Mouse (Mus musculus) kidney, embryonic 14.5 days (tissue): ENCODE results near the gene Gorasp1. TPM values are rescaled to one million over a fixed set of nuclear protein-coding genes. Genes with fewer than 3 reads are reported as not detected.

ENCODE experiments used
- ATAC-seq: fragments of 200-750 bp; cut with Nextera tagmentation; 2 replicates; pipeline ENCODE4 v1.8.0; 2017; ENCODE audit warnings: moderate number of reproducible peaks, mild to moderate bottlenecking, moderate TSS enrichment, moderate library complexity; ENCODE audit not compliant: low FRiP score, low TSS enrichment
- H3K27ac ChIP-seq: fragments of 300-500 bp; sonication (generic); 2 replicates; pipeline ENCODE4 v1.5.1; 2014; ENCODE audit warnings: low read depth, mild to moderate bottlenecking, low read length, moderate library complexity, mixed read lengths
- H3K27me3 ChIP-seq: fragments of 300-500 bp; sonication (generic); 2 replicates; pipeline ENCODE4 v1.6.1; 2014; ENCODE audit warnings: mild to moderate bottlenecking, low read length; ENCODE audit not compliant: control insufficient read depth, insufficient read depth
- H3K36me3 ChIP-seq: fragments of 300-500 bp; sonication (generic); 2 replicates; pipeline ENCODE4 v1.6.1; 2014; ENCODE audit warnings: low read length, mixed read lengths; ENCODE audit not compliant: control insufficient read depth, insufficient read depth
- H3K4me1 ChIP-seq: fragments of 300-500 bp; sonication (generic); 2 replicates; pipeline ENCODE4 v1.6.1; 2014; ENCODE audit warnings: low read length, mixed read lengths; ENCODE audit not compliant: control insufficient read depth, insufficient read depth
- H3K4me2 ChIP-seq: fragments of 300-500 bp; sonication (generic); replicated peaks from 2 replicates; pipeline ENCODE4 v1.6.1; 2014; ENCODE audit warnings: low read depth, mild to moderate bottlenecking, low read length
- H3K4me3 ChIP-seq: fragments of 300-500 bp; sonication (generic); 2 replicates; pipeline ENCODE4 v1.5.1; 2014; ENCODE audit warnings: mild to moderate bottlenecking, low read length
- H3K9ac ChIP-seq: fragments of 300-500 bp; sonication (generic); 2 replicates; pipeline ENCODE4 v1.6.1; 2014; ENCODE audit warnings: low read depth, mild to moderate bottlenecking, low read length, moderate library complexity
- H3K9me3 ChIP-seq: fragments of 300-500 bp; sonication (generic); 2 replicates; pipeline ENCODE4 v1.6.1; 2016; ENCODE audit warnings: low read length; ENCODE audit not compliant: control insufficient read depth
- WGBS: fragments of 180-500 bp; shearing (Covaris S2); extraction: QIAGEN DNeasy Blood & Tissue Kit; methylation state at CpG from one replicate; pipeline ENCODE4 v1.1.7; 2014; 5-methylcytosine and 5-hydroxymethylcytosine counted together
- polyA plus RNA-seq: library from polyadenylated mRNA; unstranded; fragments of >200 nt; fragmentation: Nextera tagmentation; extraction: Ambion mirVana; gene quantifications from 2 replicates; pipeline ENCODE4 v1.2.1, GENCODE M21; 2014

Gene Gorasp1
- polyA plus RNA-seq, 1 experiment from 2014 or later, result 22.1 TPM

GRCm38 (mm10) chr9:119895040-119895721, 42.2 kb downstream of the Gorasp1 start:
- peak overlapping the region; percentile 70 for H3K27ac ChIP-seq
- H3K4me3 ChIP-seq, result peak overlapping the region; percentile 96
- peaks cover 8% of the 10 kb centered on the region; the same call in 1 of the 2 replicates for H3K4me1 ChIP-seq
- no peaks in the 10 kb centered on the region for H3K27me3 ChIP-seq
- ATAC-seq, result peak; percentile 75
- H3K4me2 ChIP-seq, result peak overlapping the region; percentile 89
- no peaks in the 10 kb centered on the region for H3K9me3 ChIP-seq
- H3K36me3 ChIP-seq, result peaks cover 4% of the 10 kb centered on the region; the same call in 1 of the 2 replicates
- H3K9ac ChIP-seq, result peak overlapping the region; percentile 87
- WGBS, result 1% methylated on average over 31 of the region's 71 CpGs

DNA sequence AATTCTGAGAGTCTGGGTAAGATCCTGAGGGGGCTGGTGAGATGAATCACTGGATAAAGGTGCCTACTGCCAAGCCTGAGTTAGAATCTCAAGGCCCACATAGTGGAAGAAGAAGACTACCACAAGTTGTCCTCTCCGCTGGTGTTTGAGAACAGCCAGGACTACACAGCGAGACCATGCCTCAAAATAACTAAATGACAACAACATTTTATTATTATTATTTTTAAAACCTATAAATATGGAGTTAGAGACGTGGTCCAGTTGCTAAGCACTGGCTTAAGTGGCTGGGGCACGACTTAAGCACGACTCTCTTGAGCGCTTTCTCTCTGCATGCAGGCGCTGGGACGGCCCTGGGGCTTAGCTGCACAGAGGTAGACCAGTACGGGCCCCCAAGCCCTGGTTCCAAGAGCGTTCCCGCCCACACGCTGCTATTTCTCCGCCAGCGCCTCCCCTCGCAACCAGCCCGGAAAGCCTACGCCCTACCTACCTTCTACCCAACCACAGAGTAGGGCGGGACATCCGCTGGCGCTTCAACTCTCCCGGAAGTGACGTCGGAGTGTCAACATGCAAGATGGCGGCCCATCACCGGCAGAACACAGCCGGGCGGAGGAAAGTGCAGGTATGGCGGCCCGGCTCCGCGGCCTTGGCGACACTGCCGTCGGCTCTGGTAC, 42.9 kb downstream of the Gorasp1 start, which contains the start of gene Wdr48:
Gene Wdr48 (plus strand): TSS at position 540 of the 671 bp plus-strand sequence.
- H3K4me2 ChIP-seq, result peak within 1 kb of the TSS; percentile 89
- H3K4me3 ChIP-seq, result peak within 1 kb of the TSS; percentile 96
- peak; percentile 99 for ATAC-seq
- peaks cover 8% of the 10 kb centered on the region; the same call in 1 of the 2 replicates for H3K4me1 ChIP-seq
- H3K27ac ChIP-seq, result peak within 1 kb of the TSS; percentile 70
- H3K9ac ChIP-seq, result peak within 1 kb of the TSS; percentile 87
- no peaks in the 10 kb centered on the region for H3K27me3 ChIP-seq
- 4% methylated on average over 34 of the region's 34 CpGs for WGBS
- peaks cover under 1% of the 10 kb centered on the region; the same call in 1 of the 2 replicates for H3K36me3 ChIP-seq
- no peaks in the 10 kb centered on the region for H3K9me3 ChIP-seq

- WGBS, result 87% methylated on average over 5 of the region's 5 CpGs
- Histone ChIP-seq H3K4me1 (peaks cover 8% of the 10 kb centered on the region; the same call in 1 of the 2 replicates), H3K9me3 (no peaks in the 10 kb centered on the region), H3K27ac (peak overlapping the region; percentile 70; the same call in 1 of the 2 replicates), H3K4me3 (no peak overlapping the region; the same call in 1 of the 2 replicates), H3K27me3 (no peaks in the 10 kb centered on the region), H3K4me2 (peak overlapping the region; percentile 89; the same call in 1 of the 2 replicates), H3K9ac (peak overlapping the region; percentile 87; the same call in 1 of the 2 replicates), H3K36me3 (no peaks in the 10 kb centered on the region)
- ATAC-seq, result no peak
Observed at GRCm38 (mm10) chr9:119893881-119894280, 43.5 kb downstream of the Gorasp1 start.

- H3K9ac ChIP-seq, result no peak overlapping the region
- ATAC-seq, result no peak
- H3K4me3 ChIP-seq, result no peak overlapping the region
- H3K4me2 ChIP-seq, result no peak overlapping the region
- WGBS, result 39% methylated on average over 2 of the region's 2 CpGs
- peaks cover 2% of the 10 kb centered on the region; the same call in 1 of the 2 replicates for H3K4me1 ChIP-seq
- no peaks in the 10 kb centered on the region for H3K36me3 ChIP-seq
- H3K27ac ChIP-seq, result no peak overlapping the region
- no peaks in the 10 kb centered on the region for H3K9me3 ChIP-seq
- H3K27me3 ChIP-seq, result no peaks in the 10 kb centered on the region
Observed at GRCm38 (mm10) chr9:119890692-119891091, 46.7 kb downstream of the Gorasp1 start.

DNA sequence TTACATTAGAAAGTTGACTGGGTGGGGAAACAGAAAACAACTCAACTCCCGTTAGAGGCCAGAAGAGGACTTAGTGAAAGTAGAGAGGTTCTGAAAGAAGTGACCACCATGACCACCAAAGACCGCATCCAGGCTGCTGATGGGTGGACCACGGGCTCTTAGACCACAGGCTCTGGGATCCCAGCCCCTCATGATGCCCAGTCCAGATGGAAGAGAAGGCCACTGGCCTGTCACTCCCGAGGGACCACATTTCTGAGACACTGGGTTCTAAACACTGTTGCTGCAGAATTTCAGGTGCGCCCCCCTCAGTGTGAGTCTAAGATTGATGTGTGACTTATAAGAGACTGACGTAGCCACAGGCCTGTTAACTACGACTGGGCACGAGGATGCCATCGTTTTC, 47.9 kb downstream of the Gorasp1 start:
- ATAC-seq, result no peak
- no peak overlapping the region for H3K27ac ChIP-seq
- H3K4me2 ChIP-seq, result no peak overlapping the region
- no peaks in the 10 kb centered on the region for H3K4me1 ChIP-seq
- 81% methylated on average over 9 of the region's 9 CpGs for WGBS
- H3K4me3 ChIP-seq, result no peak overlapping the region
- H3K27me3 ChIP-seq, result no peaks in the 10 kb centered on the region
- H3K36me3 ChIP-seq, result no peaks in the 10 kb centered on the region
- no peak overlapping the region for H3K9ac ChIP-seq
- no peaks in the 10 kb centered on the region for H3K9me3 ChIP-seq

DNA sequence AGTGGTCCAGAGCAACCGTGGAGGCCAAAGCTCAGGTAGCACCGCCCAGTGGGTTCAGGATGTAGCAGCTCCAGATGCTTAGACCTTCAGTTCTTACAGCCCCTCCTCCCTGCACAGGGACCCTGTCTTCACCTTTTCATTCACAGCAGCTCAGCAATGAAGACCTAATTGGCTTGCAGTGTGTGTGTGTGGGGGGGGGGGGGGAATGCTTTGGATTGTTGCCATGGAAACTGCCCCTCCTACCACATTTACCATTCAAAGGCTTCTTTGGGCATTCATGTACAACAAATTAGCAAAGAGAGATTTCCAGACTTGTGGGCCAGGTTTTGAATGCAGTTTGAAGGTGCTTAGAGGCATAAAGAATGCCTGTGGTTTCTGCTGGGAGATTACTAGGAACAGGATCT, 48.5 kb downstream of the Gorasp1 start:
- ATAC-seq, result peak; percentile 79
- Histone ChIP-seq H3K4me3 (no peak overlapping the region), H3K27me3 (no peaks in the 10 kb centered on the region), H3K27ac (no peak overlapping the region), H3K4me1 (no peaks in the 10 kb centered on the region), H3K9me3 (no peaks in the 10 kb centered on the region), H3K9ac (no peak overlapping the region), H3K36me3 (no peaks in the 10 kb centered on the region), H3K4me2 (no peak overlapping the region)
- whole genome bisulfite sequencing, result 51% methylated on average over 2 of the region's 2 CpGs

DNA sequence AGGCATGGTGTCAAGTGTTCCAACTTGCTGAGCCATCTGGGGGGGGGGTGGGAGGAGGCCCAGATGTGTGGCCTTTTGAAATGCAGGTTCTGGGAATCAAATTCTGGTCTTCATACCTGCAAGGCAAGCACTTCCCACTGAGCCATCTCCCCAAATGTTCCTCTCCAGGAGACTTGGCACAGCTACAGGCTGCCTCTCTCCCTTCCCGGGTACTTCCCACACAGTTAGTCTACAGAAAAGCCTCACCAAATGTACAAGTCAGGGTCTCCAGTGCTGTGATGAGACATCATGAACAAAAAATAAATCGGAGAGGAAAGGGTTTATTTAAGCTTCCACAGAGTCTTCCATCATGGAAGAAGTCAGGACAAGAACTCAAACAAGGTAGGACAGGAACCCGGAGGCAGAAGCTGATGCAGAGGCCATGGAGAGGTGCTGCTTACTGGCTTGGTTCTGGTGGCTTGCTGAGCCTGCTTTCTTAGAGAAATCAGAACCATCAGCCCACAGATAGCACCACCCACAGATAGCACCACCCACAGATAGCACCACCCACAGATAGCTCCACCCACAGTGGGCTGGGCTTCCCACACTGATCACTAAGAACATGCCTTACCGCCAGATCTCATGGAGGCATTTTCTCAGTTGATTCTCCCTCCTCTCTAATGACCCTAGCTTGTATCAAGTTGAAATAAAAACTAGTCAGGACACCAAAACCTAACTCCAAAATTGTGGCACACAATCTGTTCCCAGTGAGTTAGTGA, 50.0 kb downstream of the Gorasp1 start:
- Histone ChIP-seq H3K27me3 (no peaks in the 10 kb centered on the region), H3K4me3 (no peak overlapping the region), H3K4me2 (no peak overlapping the region), H3K27ac (no peak overlapping the region), H3K9me3 (no peaks in the 10 kb centered on the region), H3K4me1 (no peaks in the 10 kb centered on the region), H3K9ac (no peak overlapping the region), H3K36me3 (no peaks in the 10 kb centered on the region)
- ATAC-seq, result no peak
- WGBS, result 74% methylated on average over 4 of the region's 4 CpGs
